Mouse (Mus musculus) left cerebral cortex, postnatal 25 days (tissue): Measurements from ENCODE around the gene Has3. TPM values are rescaled to one million over a fixed set of nuclear protein-coding genes. Genes with fewer than 3 reads are reported as not detected.
A peak's percentile ranks its signal among the peaks of the same experiment; 100 is the strongest.

Experiments used
- DNase-seq, 2 experiments: peaks; one replicate each; pipeline ENCODE4 v3.0.0; 2022; ENCODE audit warnings: low spot score in 2 of 2, mixed read lengths in 1 of 2
- intact Hi-C: fragments of 180-260 bp; cut with DNase I; formaldehyde crosslinking; loops from one replicate; pipeline ENCODE4 v1.15.1; 2025
- total RNA-seq, 2 experiments: library from RNA; stranded (reverse); gene quantifications; 2 replicates each; pipeline ENCODE4 v1.2.3; 2021

The Has3 gene
- 1 to 10 TPM; 2.2 to 2.4 TPM for total RNA-seq

DNA sequence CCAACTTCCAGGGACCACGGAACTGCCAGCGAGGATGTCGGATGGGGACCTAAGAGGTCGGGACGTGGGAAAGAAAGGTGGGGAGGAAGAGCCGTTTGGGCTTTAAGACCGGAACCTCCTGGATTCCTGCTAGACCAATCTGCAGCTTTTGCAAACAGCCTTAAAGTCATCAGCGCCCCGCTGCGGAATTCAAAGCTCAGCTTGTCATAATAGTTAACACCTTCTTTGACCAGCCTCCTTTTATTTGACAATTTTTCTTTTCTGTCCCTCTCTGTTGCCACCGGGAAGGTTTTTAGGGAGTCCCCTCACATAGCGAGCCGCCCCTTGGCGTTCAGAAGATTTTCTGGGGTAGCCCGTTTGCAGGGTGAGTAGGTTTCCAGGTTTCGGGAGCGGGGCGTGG is at the start of gene Has3:
Gene Has3, plus strand, starts transcription at position 192 of the 400 bp plus-strand sequence.
- intact Hi-C loops, result loop anchor here (5.0 kb wide), 2 partner anchors 98 to 153 kb away; no protein-coding TSS in a partner anchor
- peak; percentile 51 to 56 for DNase-seq

DNA sequence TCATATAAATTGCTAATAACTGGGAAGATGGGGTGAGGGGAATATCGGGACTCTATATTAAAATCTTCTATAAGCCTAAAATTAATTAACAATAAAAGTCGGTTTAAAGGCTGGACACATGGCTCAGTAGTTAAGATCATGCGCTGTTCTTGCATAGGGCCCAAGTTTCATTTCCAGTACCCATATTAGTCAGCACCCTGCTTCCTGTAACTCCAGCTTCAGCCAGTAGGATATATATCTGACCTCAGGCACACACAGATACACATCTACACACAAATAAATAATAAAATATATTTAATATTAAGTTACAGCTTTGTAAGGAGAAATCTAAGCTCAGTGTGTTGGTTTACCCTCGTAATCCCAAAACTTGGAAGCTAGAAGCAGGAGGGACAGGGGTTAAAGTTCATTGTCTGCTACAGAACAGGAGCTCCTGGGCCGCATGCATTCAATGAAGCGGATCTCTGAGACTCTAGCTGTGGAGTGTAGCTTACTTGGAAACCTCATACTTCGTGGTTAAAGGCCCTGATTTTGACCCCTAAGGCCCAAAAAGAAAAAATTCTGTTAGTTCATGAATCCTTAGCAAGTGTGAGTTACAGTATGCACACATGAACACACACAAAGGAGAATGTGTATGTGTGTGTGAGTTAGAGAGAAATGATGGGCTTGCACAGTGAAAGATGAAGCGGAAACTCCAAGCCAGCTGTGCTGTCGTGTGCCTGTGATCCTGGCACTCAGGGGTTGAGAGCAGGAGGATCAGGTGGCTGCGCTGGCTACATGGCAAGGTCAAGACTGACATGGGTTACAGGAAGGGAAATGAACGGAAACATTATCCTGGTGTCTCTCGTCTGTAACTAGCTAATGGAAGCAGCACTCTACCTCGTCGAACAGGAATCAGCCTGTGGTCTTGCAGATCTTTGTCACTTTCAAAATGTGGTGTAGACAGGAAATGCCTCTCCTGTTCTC is 49.2 kb upstream of the Has3 start:
- intact Hi-C loops, result no loop called here
- DNase-seq, result no peak

DNA sequence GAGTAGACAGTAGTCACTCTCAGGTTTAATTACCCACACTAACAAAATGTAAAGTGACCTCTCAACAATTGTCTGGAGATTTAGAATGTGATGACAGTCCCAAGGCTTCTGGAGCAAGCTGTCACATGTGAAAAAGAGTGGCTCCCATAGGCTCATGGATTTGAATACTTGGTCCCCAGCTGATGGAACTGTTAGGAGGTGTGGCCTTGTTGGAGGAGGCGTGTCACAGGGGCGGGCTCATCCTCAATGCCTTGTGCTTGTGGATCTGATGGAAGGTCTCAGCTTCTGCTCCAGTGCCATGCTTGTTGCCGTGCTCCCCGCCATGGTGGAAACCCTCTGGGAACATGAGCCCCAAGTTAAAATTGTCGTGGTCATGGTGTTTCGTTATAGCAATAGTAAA is 41.1 kb upstream of the Has3 start:
- intact Hi-C loops, result no loop called here
- no peak for DNase-seq

DNA sequence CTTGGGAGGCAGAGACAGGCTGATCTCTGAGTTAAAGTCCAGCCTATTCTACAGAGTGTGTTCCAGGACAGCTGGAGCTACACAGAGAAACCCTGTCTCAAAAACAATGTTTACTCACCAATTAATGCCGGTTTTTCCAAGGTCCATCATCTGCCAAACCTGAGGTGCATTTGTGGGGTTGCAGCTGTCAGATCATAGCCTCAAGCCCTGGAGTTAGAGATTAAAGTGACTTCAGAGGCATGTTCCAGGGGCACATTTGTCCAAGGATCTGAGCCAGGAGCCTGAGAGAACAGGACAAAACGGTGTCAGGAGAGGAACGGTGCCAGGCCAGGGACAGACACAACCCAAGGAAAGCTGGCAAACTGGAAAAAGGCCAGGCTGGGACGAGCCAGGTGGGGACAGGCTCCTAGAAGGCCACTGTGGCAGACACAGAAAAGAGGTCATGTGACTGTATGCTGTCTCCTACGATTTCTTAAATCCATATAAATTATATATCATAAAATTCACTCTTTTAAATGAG is 40.5 kb upstream of the Has3 start:
- intact Hi-C loops, result no loop called here
- DNase-seq, result no peak

DNA sequence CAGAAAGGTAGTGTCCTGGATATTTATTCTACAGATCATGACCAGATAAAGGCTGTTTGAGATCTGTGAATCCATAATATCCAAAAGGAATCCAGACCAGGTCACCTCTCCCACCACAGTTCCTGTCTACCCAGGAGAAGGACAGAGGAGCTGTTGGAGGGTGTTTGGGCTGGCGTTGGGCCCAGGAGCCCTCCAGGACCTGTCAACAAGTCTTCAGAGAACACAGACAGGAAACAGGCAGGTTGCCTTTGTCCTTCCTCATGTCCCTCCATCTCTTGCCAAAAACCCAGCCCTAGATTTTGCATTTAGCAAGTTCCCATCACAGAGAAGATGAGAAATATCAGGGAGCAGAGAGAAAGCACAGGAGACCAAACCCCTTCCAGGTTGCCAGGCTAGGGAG is 35.1 kb upstream of the Has3 start:
- intact Hi-C loops, result no loop called here
- DNase-seq, result no peak

DNA sequence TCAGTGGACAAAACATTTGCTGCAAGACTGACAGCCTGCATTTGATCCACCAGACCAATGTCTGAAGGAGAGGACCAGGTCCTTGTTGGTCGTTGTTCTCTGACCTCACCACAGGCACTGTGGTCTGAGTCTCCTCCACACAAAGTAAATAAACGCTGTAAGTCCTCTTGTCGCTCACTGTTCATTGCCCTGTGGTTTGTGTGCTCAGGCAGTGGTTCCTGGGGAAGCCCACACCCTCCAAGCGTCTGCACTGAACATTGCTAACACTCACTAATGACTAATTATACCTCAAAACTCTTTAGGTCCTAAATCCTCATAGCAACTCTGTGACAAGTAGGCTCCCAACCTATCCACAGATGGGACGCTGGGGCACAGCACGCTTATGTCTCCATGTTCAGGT is 33.5 kb upstream of the Has3 start:
- no peak for DNase-seq
- intact Hi-C loops, result no loop called here

DNA sequence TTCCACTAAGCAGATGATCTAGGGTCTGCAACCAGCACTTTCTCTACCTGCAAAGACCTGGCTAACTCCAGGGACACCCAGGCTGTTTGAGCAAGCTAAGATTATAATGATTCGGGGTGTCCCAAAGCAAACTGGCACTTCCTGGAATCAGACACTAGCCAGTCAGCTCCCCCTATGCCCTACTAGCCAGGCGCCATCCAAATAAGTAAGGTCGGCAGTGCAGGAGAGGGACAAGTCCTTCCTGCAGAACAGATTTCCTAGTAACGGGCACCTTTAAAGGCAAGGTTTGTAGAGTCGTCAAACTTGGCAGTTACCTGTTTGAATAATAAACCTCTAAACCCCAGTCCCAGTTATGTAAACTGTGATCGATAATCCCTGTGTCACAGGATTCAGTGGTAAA is 31.2 kb upstream of the Has3 start:
- no peak for DNase-seq
- intact Hi-C loops, result no loop called here

DNA sequence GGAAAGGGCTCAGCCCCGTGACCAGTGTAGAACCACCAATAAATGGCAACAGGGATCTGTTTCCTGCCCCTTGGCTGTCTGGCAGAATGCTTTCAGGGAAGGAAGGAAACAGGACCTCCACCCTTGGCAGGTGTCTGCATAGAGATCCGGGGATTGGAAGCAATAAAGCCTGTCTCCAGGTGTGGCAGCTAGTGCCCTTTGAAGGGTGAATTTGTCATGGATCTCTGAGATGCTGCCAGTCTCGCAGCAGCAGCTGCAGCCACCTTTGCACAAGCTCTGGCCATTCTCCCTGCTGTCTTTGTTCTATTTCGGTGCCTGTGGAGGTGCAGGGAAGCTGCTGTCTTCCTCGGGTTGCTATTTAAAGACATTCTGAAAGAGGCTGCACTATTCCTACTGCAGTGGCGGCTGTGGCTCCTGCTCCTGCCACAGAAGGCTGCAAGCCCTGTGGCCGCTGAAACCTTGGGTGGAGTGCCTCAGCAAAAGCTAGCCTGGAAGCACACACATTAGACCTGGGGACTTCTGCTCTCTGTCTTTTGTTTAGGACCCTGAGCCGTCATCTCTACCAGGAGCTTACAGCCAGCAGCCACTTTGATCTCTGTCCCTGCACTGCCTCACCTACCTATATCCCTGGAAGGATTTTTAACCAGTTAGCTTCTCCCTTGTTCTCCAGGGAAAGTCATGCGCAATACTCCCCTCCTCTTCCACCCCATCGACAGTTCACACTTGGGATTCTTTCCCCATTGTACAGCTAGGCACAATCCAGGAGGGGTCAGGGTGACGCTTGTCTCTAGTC is 30.6 kb upstream of the Has3 start:
- intact Hi-C loops, result no loop called here
- DNase-seq, result peak; percentile 57 to 86

DNA sequence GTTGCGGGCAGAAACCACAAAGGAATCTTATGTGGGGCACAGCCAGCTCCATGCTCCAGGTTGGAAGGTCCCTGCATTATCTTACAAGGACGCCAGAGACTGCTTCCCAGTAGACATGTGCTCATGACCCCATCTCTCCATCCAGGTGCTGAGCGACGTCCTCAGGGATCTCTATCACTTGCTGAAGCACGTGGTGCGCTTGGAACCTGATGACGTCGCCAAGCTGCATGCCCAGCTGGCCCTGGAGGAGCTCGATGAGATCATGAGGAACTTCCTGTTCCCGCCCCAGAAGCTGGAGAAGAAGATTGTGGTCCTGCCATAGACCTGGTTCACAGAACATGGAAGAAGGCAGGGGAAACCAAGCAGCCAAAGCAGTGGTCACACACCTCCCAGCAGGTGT is 20.0 kb upstream of the Has3 start:
- intact Hi-C loops, result no loop called here
- DNase-seq, result no peak

DNA sequence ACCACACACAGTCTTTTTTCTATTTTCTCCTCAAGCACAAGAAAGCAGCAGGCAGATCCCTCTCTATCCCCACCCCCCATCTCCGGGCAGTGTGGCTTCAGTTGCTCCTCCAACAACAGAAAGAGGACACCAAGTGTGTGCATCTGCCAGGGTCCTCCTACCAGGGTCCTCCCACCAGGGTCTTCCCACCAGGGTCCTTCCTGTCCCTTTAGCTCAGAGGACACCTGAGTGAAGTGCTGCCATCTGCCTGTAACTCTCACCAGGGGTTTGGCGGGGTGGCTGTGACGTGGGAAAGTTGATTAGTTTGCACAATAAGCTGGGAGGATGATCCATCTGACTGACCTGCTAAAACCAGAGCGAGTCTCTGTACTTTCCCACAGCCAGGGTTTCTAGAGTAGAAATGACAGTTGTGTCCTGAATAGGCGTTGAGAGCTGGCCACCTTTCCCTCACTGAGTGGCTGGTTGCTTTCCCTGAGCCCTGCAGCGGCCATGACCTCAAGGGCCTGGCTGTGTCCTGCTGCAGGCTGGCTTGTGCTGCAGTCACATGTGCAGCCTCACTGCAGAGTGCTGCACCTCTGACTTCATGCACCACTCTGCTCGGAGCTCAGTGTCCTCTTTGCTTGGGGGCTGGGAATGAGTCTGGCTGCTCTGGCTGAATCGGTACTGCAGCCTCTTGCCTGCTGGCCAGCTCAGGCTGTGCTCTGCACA is 15.4 kb upstream of the Has3 start:
- peak in 1 of 2 experiments; percentile 33 for DNase-seq
- intact Hi-C loops, result no loop called here

DNA sequence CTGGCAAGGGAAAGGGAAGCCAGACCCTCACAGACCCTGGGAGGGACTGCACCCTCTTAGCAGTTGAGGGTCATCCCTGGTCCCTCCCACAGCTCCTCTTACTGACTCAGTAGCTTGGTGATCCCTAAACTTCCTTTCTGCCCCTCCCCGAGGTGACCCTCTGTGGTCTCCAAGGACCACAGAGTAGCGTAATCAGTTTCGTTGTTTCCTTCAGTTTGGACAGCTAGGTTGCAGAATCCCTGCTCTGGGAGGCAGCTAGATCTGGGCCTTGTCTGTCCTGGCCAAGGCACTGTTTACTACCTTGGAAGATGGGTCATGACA is 14.8 kb upstream of the Has3 start:
- intact Hi-C loops, result no loop called here

DNA sequence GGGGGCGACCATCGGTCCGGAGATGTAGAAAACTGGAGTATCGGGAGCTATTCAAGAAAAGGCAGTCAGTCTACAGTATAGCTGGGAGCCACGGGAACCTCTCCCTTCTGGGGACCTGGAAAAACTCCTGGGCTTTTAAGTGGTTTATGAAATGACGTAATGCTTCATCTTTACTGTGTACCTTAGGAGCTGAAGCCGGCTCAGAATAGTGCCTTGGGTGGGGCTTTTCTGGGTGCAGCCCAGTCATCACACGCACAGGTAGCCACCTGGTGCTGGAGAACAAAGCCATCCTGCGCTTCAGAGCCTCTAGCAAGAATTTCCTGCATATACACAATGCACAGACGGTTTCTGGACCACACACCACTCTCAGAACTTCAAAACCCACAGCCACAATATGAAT is 7.2 kb upstream of the Has3 start:
- intact Hi-C loops, result no loop called here
- no peak for DNase-seq

More for the DNA sequence above, 14.8 kb upstream of the Has3 start:
- DNase-seq, result no peak

DNA sequence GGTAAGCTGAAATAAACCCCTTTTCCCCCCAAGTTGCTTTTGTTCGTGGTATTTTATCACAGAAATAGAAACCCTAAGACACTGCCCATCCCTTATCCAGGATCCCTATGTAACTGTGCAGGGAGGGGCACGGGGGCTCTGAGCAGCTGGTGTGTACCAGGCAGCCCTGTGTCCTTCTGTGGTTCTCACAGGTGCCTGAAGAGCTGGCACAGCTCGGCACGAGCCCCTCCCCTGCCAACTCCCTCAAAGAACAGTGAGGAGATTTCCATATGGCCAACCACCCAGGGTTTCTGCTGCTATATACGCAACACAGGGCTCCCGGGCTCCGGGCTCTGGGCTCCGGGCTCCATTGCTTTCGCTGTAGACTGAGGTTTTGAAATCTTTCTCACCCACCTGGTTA is 4.7 kb upstream of the Has3 start:
- intact Hi-C loops, result no loop called here
- DNase-seq, result no peak

DNA sequence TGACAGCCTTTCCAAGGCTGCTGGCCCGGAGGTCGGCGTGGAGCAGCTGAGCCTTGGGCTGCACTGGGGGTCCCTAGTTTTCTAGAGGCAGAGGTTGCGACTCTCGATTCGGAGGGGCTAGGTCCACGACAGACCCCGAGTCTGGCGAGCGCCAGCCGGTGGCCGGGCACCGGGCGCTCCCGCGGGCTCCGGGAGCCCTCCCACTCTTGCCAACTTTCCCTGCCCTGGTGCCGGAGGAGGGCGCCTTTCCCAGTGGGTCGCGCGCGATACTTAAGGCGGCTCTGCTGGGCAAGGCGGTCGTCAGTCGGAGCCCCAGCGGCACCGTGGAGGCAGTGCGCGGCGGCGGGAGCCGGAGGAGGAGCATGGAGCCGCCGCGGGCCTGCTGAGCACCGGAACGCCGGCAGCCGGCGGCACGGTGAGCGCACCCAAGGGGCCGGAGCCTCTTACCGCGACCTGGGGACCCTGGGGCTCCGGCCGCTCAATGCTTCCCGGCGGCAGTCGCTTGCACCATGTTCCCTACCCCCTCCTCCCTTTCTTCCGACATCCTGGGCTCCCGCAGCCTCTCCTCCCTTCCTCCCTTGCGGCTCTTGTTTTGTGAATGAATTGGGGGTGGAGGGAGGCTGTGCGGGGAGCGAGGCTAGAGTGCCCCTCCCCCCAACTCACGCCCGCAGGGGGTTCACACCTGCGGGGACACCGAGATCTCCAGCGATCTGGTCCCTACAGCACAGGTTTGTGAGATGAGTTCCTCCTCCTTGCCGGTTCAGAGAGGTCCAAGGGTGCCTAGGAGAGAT is 690 bp downstream of the Has3 start:
- peak; percentile 69 to 70 for DNase-seq
- intact Hi-C loops, result loop anchor here (5.0 kb wide), 2 partner anchors 98 to 153 kb away; no protein-coding TSS in a partner anchor

DNA sequence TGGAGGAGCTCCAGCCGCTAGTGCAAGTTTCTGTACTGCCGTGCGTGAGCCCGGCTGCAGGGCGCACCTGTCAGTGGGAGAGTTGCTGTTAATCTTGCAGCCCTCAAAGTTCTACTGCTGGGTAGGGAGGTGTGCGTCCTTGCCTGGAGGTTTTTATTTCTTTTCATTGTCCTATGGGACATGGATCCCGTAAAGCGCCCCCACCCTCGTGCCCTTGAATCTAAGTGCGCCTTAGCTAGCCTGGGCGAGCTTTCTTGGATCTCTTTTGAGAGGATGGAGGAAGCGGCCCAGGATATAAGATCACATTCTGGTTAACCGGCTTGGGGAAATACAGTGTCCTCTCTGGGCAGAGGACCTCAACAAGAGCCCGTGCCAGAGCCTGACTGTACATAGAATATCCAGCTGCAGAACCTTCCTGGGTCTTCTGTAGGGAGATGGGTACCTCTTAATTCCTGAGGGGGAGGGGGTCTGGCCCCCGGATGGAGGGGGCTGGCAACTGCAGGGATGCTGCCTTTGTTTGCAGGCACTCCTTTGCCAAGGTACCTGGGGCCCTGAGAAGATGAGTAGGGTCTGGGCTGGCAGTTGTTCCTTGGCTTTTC is 1.4 kb downstream of the Has3 start:
- DNase-seq, result peak; percentile 27 to 38
- intact Hi-C loops, result loop anchor here (5.0 kb wide), 2 partner anchors 99 to 154 kb away; no protein-coding TSS in a partner anchor

DNA sequence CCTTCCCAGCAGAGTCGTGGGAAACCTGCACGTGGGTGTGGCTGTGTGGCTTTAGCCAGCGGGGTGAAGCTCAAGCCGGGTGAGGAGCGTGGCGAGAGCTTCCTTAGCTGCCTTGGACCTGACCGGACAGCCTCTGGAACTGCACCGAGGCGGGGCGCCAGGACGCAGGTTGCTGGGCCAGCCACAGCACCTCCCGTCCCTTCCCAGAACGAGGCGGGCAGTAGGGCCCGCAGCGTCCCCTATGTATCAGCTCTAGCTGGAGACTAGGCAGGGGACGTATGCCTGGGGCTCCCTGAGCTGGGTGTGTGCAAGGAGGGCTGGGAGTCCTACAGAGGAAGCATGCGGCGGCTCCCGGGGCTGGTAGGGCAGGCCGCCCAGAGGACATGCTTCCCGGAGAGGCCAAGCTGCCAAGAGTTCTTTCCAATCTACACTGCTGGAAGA is 1.9 kb downstream of the Has3 start:
- intact Hi-C loops, result loop anchor here (5.0 kb wide), 2 partner anchors 100 to 155 kb away; no protein-coding TSS in a partner anchor
- DNase-seq, result peak in 1 of 2 experiments; percentile 26

DNA sequence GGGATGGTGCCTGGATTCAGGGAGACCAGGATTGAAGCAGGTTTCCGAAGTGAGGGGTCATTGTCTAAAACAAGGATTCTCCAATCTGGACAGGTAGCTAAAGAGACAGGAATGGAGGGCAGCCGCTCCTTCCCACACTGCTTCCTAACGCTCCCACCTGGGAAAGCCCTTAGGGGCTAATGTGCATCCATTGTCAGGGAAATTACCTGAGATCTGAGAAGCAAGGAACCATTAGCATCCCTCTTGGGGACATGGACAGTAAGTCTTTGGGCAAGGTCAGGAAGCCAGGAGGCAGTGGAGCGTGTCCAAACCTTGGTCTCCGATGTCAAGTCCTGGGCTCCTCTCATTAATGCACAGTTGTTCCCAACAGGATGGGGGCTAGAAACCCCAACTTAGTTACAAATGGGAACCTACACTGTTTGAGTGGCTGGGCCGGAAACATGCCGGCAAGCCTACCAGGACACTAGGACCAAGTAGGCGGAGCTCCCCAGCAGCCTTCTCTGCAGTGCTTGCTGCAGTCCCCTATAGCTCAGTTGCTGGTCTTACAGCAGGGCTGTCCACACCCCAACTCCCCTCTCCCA is 2.5 kb downstream of the Has3 start:
- intact Hi-C loops, result loop anchor here (5.0 kb wide), 2 partner anchors 100 to 155 kb away; no protein-coding TSS in a partner anchor
- no peak for DNase-seq

DNA sequence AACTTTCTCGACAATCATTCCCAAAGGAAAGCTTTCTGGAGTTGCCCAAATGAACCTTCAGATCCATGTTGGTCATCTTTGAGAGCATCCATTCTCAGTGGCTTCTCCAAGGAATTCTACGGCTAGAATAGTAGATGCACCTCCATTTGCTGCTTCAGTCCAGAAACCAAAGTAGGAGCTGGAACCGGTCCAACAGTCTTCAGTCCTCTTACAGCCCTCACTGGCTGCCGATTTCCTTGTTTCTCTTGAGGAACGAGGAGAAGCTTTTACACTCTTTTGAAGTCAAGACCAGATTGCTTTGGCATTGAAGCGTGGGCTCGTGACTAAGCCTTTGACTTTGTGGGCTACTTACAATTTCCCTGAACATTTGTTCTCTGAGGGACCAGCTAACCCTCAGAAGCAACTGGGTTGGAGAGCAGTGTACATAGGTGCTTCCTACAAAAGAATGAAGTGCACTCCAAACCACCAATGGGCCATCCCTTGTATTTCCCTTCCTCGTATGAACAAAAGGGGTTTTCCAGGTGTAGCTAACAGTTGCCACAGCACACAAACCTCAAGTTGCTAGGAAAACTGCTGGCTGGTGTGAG is 10.2 kb downstream of the Has3 start:
- DNase-seq, result no peak
- intact Hi-C loops, result loop anchor here (10.0 kb wide), 1 partner anchor 465 kb away; the partner anchor contains the start of gene Zfp90
